Mouse (Mus musculus): ENCODE measurements around the gene Fbn1.

DNA sequence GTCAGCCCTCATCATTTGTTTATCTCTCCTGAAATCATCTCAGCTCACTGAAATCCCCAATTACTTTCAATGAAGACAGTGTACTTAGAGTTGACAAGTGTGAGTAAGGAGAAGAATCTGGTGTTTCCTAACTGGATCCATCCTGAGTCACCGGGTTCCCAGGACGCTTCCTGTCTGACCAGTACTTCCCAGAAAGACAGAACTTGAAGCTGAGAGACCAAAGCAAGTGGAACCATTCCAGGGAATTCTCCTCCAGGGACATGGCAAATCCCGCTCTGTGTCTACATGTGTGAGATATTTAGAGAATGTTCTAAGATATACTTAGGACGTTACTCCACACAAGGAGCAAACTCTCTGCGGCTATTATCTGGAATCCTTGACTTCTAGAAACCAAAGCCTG is 158.6 kb downstream of the Fbn1 start:
- TF ChIP-seq CTCF (IDR thresholded peaks at IDR 0.05) (no peak), EP300 (IDR thresholded peaks at IDR 0.05; ENCODE audit: insufficient read depth, low read depth, low read length) (no peak), POLR2A (IDR thresholded peaks at IDR 0.05; ENCODE audit: insufficient read depth, low read depth, low read length) (no peak)

Data from heart, adult 2 months (tissue).